In genomic region chr19:15829158-15829557, GRCm38 (mm10) we compare ENCODE assay signal across 14 mouse cellular contexts.
DNase-seq lines count a peak whose midpoint lies in the region; ATAC-seq lines count a peak whose summit lies in the region.
"Had no signal": no experiment of that assay in that cellular context is flagged by ENCODE, and none has a peak within 500 bp of the region (broad histone marks: within the 10 kb centered on the region; RNA-seq: fewer than 3 reads in every experiment).

No protein-coding gene starts in this region.

- H3K4me2 ChIP-seq in kidney, embryonic 15.5 days = no peak overlapping the region
- H3K4me2 ChIP-seq in forebrain, embryonic 13.5 days = no peak overlapping the region
- H3K4me2 ChIP-seq: limb, embryonic 15.5 days; midbrain, embryonic 12.5 days had no signal

- no peaks in the 10 kb centered on the region for H3K9me3 ChIP-seq in kidney, embryonic 15.5 days (replicated peaks)
- H3K9me3 ChIP-seq in forebrain, embryonic 13.5 days (replicated peaks) = no peaks in the 10 kb centered on the region
- H3K9me3 ChIP-seq: limb, embryonic 15.5 days; midbrain, embryonic 12.5 days had no signal

- 16% methylated on average over 5 of the region's 5 CpGs for WGBS in kidney, embryonic 15.5 days
- WGBS in forebrain, embryonic 13.5 days = 85% methylated on average over 5 of the region's 5 CpGs

- H3K4me3 ChIP-seq in kidney, embryonic 15.5 days (replicated peaks) = no peak overlapping the region
- H3K4me3 ChIP-seq in forebrain, embryonic 13.5 days = no peak overlapping the region
- H3K4me3 ChIP-seq: limb, embryonic 15.5 days; midbrain, embryonic 12.5 days had no signal

- H3K27ac ChIP-seq in kidney, embryonic 15.5 days = peak overlapping the region; percentile 45
- no peak overlapping the region for H3K27ac ChIP-seq in forebrain, embryonic 13.5 days
- H3K27ac ChIP-seq: limb, embryonic 15.5 days; midbrain, embryonic 12.5 days had no signal

- no peak overlapping the region for H3K9ac ChIP-seq in kidney, embryonic 15.5 days
- H3K9ac ChIP-seq in forebrain, embryonic 13.5 days = no peak overlapping the region
- H3K9ac ChIP-seq: limb, embryonic 15.5 days; midbrain, embryonic 12.5 days had no signal

- DNase-seq in kidney, postnatal 14 days = no peak
- DNase-seq in A20 (ENCODE audit: low read depth, low spot score) = peak; percentile 80
- DNase-seq in lung, postnatal 4 days = peak; percentile 72 to 81
- no peak for DNase-seq in cerebellum, postnatal 10 days
- DNase-seq in adrenal gland, postnatal 25 days = no peak
- DNase-seq: heart, postnatal 14 days; kidney, adult 11 months; layer of hippocampus, postnatal 36 days; right cerebral cortex, postnatal 25 days had no signal

- peak; percentile 75 for ATAC-seq in kidney, embryonic 15.5 days (replicated peaks; ENCODE audit: low FRiP score)
- ATAC-seq in granulocyte monocyte progenitor cell, adult 5-6 weeks (replicated peaks; ENCODE audit: poor library complexity, severe bottlenecking) = peak; percentile 91
- ATAC-seq in forebrain, embryonic 13.5 days = no peak

- no peaks in the 10 kb centered on the region for H3K36me3 ChIP-seq in kidney, embryonic 15.5 days
- no peaks in the 10 kb centered on the region for H3K36me3 ChIP-seq in forebrain, embryonic 13.5 days (ENCODE audit: poor library complexity, severe bottlenecking)
- H3K36me3 ChIP-seq: limb, embryonic 15.5 days; midbrain, embryonic 12.5 days had no signal

- H3K4me1 ChIP-seq in kidney, embryonic 15.5 days = peaks cover 27% of the 10 kb centered on the region
- 0 out of 2 replicates have a peak, but pooled peaks cover 5% of the 10 kb centered on the region for H3K4me1 ChIP-seq in forebrain, embryonic 13.5 days
- H3K4me1 ChIP-seq: midbrain, embryonic 12.5 days had no signal

- no peaks in the 10 kb centered on the region for H3K27me3 ChIP-seq in kidney, embryonic 15.5 days
- H3K27me3 ChIP-seq in forebrain, embryonic 13.5 days = 0 out of 2 replicates have a peak, but pooled peaks cover 3% of the 10 kb centered on the region
- H3K27me3 ChIP-seq: limb, embryonic 15.5 days had no signal

Comparison
In these comparisons a context has a peak if more than half of its experiments do, and no peak if none do; other contexts are left out.
1. DNase-seq: peak in A20 (single experiment) and lung, postnatal 4 days (2 of 2); none in kidney, postnatal 14 days (single experiment), cerebellum, postnatal 10 days (0 of 2) and adrenal gland, postnatal 25 days (single experiment).